Mouse (Mus musculus): ENCODE measurements at regions not wholly inside any gene's neighbourhood (a gene's known extent, or its start where the extent isn't known, plus 50 kb on each side); places are given as distances from the start of the nearest gene placed in this dataset.

- TF ChIP-seq CHD2 (IDR thresholded peaks at IDR 0.05; ENCODE audit: low read length) (no peak), CTCF (IDR thresholded peaks at IDR 0.05 in 2 of 3, conservative IDR thresholded peaks at IDR 0.05 in 1 of 3; ENCODE audit: control insufficient read depth in 1 of 3, insufficient read depth in 1 of 3, low read depth in 2 of 3, low read length in 3 of 3, poor library complexity in 1 of 3, severe bottlenecking in 1 of 3) (no peak), HCFC1 (IDR thresholded peaks at IDR 0.05; ENCODE audit: low read depth, low read length) (no peak), POLR2A (IDR thresholded peaks at IDR 0.05; ENCODE audit: control insufficient read depth in 1 of 2, insufficient read depth in 1 of 2, low read depth in 1 of 2, low read length in 2 of 2, poor library complexity in 1 of 2) (no peak)
Measured at GRCm38 (mm10) chr10:119014731-119015130, 144.7 kb upstream of the Dyrk2 start.
